Mouse (Mus musculus) urinary bladder, postnatal 10 days (tissue): ENCODE measurements at regions not wholly inside any gene's neighbourhood (a gene's known extent, or its start where the extent isn't known, plus 50 kb on each side); places are given as distances from the start of the nearest gene placed in this dataset.
"Not testable (repeated sequence)": the region's sequence is repeated elsewhere in the genome, so short reads cannot be mapped to it uniquely, and the experiment has no call there.

Source experiments
- DNase-seq: peaks from one replicate; pipeline ENCODE4 v3.0.0; 2022; ENCODE audit warnings: low spot score

GRCm38 (mm10) chr9:32940919-32941767, 305.1 kb downstream of the Ets1 start:
- no peak for DNase-seq

DNA sequence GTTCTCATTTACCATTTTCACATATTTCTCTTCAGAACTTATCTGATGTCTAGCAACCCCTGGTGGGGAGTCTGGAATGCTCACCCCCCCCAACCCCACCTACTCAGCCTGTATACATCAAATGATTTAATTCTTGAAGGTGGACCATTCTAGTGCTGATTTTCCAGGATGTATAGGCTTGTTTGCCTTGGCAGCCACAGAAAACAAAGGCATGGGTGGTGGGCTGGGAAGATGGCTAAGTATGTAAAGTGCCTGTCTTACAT, 305.7 kb downstream of the Ets1 start:
- no peak for DNase-seq

DNA sequence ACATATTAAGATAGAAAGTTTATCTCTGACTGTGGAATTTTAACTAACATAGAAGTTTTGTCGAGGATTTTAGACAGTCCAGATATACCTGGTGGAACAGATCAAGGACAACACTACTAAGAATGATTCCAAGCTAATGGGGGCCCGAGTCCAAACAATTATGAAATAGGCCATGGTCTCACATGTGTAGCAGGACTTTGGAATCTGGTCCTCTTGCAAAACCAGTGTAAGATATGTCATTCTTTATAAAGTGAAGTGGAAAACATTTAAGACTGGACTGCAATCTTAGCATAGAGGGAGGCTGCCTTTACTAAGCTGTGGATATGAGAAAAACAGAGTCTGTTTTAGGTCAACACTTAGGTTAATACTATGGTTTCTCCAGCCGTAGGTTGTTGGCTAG, 311.2 kb downstream of the Ets1 start:
- DNase-seq: no peak

DNA sequence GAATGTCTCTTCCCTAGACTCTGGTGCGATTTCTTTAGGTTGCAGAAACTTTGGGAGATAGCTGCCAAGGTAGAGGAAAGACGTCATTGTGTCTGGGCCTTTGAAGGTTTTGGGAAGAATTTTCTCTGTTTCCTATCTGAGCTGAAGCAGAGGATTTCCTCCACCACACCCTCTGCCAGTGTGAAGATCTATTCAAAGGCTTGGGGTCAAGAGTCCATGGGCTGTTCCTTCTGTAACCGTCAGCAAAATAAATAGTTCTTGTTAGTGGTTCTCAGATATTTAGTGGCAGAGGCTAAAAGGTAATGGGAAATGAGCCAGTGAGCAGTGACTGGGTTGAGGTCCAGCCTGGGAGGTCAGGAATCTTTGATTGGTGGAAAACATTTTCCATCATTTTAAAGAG, 313.0 kb downstream of the Ets1 start:
- no peak for DNase-seq

- no peak for DNase-seq
Observed at GRCm38 (mm10) chr9:32958716-32959115, 322.7 kb downstream of the Ets1 start.

GRCm38 (mm10) chr9:32959468-32959867, 323.4 kb downstream of the Ets1 start:
- not testable (repeated sequence) for DNase-seq

- no peak for DNase-seq
Observed at GRCm38 (mm10) chr9:32962679-32963205, 326.7 kb downstream of the Ets1 start.

GRCm38 (mm10) chr9:32968446-32968845, 332.4 kb downstream of the Ets1 start:
- no peak for DNase-seq

GRCm38 (mm10) chr9:32971421-32971820, 335.4 kb downstream of the Ets1 start:
- no peak for DNase-seq

DNA sequence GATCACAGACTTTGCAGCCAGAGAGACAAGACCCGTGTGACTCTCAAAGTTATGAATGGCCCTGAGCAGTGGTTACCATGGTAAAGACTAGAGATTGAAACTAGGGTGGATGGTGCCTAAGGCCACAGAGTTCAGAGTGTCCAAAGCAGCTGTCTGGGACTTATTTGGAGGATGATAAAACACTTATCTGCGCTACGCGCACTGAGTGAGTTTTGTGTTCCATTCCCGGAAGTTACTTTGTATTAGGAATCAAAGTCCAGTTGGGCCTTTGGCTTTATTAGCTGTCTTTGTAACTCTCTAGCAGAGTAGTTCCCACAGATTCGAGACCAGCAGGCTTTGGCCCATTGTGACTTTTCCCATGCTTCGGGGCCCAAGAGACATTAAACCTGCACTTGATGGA, 335.9 kb downstream of the Ets1 start:
- no peak for DNase-seq

DNA sequence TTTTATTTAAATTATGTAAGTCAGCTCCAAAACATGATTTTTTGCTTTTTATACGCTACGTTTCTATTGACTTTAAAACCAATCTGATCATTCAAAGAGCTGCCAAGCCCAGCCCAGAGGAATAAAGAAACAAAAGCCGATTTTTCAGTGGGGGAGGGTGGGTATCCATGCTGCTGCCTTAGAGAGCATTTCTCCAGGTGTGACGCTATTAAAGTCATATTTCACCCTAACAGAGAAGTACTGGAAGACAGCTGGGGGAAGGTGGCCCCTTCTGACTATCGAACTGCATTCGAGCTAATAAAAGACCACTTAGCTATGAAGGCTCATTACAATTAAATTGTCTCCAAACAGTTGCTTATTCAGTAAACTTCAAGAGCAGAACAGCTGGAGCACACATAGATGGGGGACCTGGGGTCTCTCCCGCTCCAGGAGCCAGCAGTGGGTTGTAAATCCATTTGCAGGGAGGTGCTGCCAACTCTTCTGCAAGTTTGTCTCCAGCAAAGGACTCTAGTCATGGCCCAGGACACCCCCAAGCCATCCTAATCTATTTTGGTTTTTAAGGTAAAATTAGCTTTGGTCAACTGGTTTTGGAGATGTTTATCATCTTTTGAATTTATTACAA, 336.5 kb downstream of the Ets1 start:
- no peak for DNase-seq

DNA sequence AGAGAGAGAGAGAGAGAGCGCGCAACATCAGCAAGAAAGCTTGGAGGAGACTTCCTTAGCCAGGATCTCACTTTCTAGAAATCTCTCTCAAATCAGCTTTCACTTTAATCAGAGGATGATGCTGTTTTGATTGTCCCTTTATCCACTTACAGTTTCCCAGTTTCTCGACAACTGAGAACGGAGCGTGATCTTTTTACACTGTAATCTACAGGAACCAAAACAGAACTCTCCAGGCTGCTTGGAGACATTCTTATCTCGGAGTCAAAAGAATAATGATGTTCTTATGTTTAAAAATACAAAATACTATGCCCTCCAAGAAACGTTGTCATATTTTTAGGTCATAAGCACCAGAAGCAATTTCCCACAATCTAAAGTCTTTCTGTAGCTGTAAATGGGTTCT, 341.7 kb downstream of the Ets1 start:
- DNase-seq: no peak

- no peak for DNase-seq
Observed at GRCm38 (mm10) chr9:32980846-32981245, 344.8 kb downstream of the Ets1 start.

- DNase-seq: no peak
Observed at GRCm38 (mm10) chr9:32983182-32983581, 347.2 kb downstream of the Ets1 start.

- no peak for DNase-seq
Observed at GRCm38 (mm10) chr9:32986836-32987673, 351.0 kb downstream of the Ets1 start.

DNA sequence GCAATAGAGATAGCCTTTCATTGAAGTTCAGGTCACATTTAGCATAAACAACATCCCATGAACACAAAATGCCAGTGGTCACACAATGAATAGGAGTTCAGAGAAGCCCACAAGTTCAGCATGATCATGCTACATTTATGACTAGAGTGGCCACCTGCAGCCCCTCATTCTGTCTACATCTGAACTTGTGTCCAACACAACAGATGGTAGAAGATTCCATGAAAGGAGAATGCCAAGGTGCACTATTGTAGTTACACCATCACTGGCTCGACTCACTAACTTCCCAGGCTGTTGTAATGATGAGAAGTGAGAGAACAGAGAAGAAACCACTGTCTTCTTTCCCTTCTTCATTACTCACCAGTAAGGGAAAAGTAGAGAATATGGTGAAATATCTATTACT, 353.0 kb downstream of the Ets1 start:
- DNase-seq: no peak

DNA sequence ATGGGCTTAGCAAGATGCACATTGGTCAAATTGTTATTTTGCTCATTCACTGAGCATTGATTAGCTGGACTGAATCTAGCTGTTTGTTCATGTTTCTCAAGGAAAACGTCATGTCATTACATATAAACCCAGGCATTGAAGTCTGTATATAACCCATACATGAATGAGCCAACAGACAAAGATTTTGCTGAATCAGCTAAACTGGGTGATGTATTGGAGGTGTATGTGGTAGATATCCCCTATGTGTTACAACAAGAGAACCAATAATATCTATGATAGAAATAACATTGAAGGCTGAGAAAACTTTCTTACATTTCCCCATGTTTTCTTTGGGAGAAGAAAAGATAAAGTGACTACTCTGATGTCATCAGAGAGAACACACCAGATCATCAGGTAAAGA, 362.3 kb downstream of the Ets1 start:
- DNase-seq: no peak

GRCm38 (mm10) chr9:33000691-33001164, 364.7 kb downstream of the Ets1 start:
- no peak for DNase-seq

GRCm38 (mm10) chr9:33001165-33001949, 365.3 kb downstream of the Ets1 start:
- DNase-seq: no peak

DNA sequence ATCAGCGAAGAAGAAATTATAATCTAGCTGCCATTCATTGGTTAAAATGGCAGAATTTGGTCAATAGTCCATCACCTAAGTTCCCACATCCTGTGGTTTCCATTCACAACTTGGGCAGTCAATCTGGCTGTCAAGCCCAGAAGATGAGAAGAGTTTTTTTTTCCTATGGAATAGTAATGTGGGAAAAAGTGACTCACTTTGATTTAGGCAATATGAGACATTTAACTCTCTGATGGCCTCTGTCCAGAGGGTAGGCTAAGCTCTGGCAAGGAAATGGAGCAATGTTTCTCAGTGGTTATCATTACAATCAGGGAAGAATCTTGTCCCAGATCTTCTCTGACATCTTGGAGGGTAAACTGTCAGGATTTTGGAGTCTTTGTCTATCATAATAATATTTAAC, 367.9 kb downstream of the Ets1 start:
- no peak for DNase-seq

GRCm38 (mm10) chr9:33004536-33004935, 368.5 kb downstream of the Ets1 start:
- DNase-seq: no peak
